Mouse (Mus musculus) neural tube, embryonic 15.5 days (tissue): ENCODE data around the gene Gpr1. TPM values are rescaled to one million over a fixed set of nuclear protein-coding genes. Genes with fewer than 3 reads are reported as not detected.
"Not testable (repeated sequence)": the region's sequence is repeated elsewhere in the genome, so short reads cannot be mapped to it uniquely, and the experiment has no call there.

Source experiments
- ATAC-seq: fragments of 200-750 bp; cut with Nextera tagmentation; 2 replicates; pipeline ENCODE4 v1.8.0; 2017; ENCODE audit warnings: mild to moderate bottlenecking, moderate TSS enrichment, moderate library complexity; ENCODE audit not compliant: low FRiP score
- H3K27ac ChIP-seq: fragments of 300-500 bp; sonication (generic); replicated peaks from 2 replicates; pipeline ENCODE4 v1.5.1; 2015; ENCODE audit warnings: mild to moderate bottlenecking, inconsistent platforms
- H3K27me3 ChIP-seq: fragments of 300-500 bp; sonication (generic); replicated peaks from 2 replicates; pipeline ENCODE4 v1.6.1; 2015; ENCODE audit warnings: inconsistent platforms
- H3K36me3 ChIP-seq: fragments of 300-500 bp; sonication (generic); 2 replicates; pipeline ENCODE4 v1.6.1; 2015; ENCODE audit warnings: inconsistent platforms
- H3K4me1 ChIP-seq: fragments of 300-500 bp; sonication (generic); 2 replicates; pipeline ENCODE4 v1.6.1; 2015; ENCODE audit warnings: inconsistent platforms
- H3K4me2 ChIP-seq: fragments of 300-500 bp; sonication (generic); 2 replicates; pipeline ENCODE4 v1.6.1; 2015; ENCODE audit warnings: inconsistent platforms, mild to moderate bottlenecking, moderate library complexity
- H3K4me3 ChIP-seq: fragments of 300-500 bp; sonication (generic); replicated peaks from 2 replicates; pipeline ENCODE4 v1.5.1; 2015; ENCODE audit warnings: mild to moderate bottlenecking, inconsistent platforms
- H3K9ac ChIP-seq: fragments of 300-500 bp; sonication (generic); replicated peaks from 2 replicates; pipeline ENCODE4 v1.6.1; 2015; ENCODE audit warnings: mild to moderate bottlenecking, inconsistent platforms
- H3K9me3 ChIP-seq: fragments of 300-500 bp; sonication (generic); replicated peaks from 2 replicates; pipeline ENCODE4 v1.6.1; 2016; ENCODE audit warnings: inconsistent platforms
- WGBS: fragments of 180-500 bp; shearing (Covaris S2); methylation state at CpG from one replicate; pipeline ENCODE4 v1.1.7; 2015; ENCODE audit warnings: mixed read lengths; 5-methylcytosine and 5-hydroxymethylcytosine counted together
- polyA plus RNA-seq: library from polyadenylated mRNA; unstranded; fragments of >200 nt; fragmentation: Nextera tagmentation; extraction: Ambion mirVana; gene quantifications from 2 replicates; pipeline ENCODE4 v1.2.1, GENCODE M21; 2015

The Gpr1 gene
- polyA plus RNA-seq, 1 experiment from 2014 or later, result 0.78 TPM

GRCm38 (mm10) chr1:63192306-63193065 lies 21.9 kb downstream of the Gpr1 start:
- H3K27ac ChIP-seq, result no peak overlapping the region
- peaks cover 2% of the 10 kb centered on the region; the same call in 1 of the 2 replicates for H3K4me1 ChIP-seq
- no peak overlapping the region for H3K9ac ChIP-seq
- WGBS, result 90% methylated on average over 11 of the region's 11 CpGs
- no peaks in the 10 kb centered on the region for H3K9me3 ChIP-seq
- no peak overlapping the region for H3K4me2 ChIP-seq
- H3K36me3 ChIP-seq, result no peaks in the 10 kb centered on the region
- H3K27me3 ChIP-seq, result no peaks in the 10 kb centered on the region
- ATAC-seq, result no peak
- no peak overlapping the region for H3K4me3 ChIP-seq

GRCm38 (mm10) chr1:63190851-63191250 lies 23.5 kb downstream of the Gpr1 start:
- WGBS, result 64% methylated on average over 8 of the region's 8 CpGs

GRCm38 (mm10) chr1:63188536-63188935 lies 25.8 kb downstream of the Gpr1 start:
- ATAC-seq, result no peak
- H3K36me3 ChIP-seq, result peaks cover under 1% of the 10 kb centered on the region; the same call in 1 of the 2 replicates
- H3K9ac ChIP-seq, result no peak overlapping the region
- no peak overlapping the region for H3K4me3 ChIP-seq
- no peak overlapping the region for H3K27ac ChIP-seq
- H3K9me3 ChIP-seq, result no peaks in the 10 kb centered on the region
- H3K27me3 ChIP-seq, result no peaks in the 10 kb centered on the region
- WGBS, result 97% methylated on average over 3 of the region's 3 CpGs
- peaks cover 2% of the 10 kb centered on the region; the same call in 1 of the 2 replicates for H3K4me1 ChIP-seq
- no peak overlapping the region for H3K4me2 ChIP-seq

More at GRCm38 (mm10) chr1:63190851-63191250, 23.5 kb downstream of the Gpr1 start:
- Histone ChIP-seq H3K4me1 (peaks cover 2% of the 10 kb centered on the region; the same call in 1 of the 2 replicates), H3K36me3 (no peaks in the 10 kb centered on the region), H3K9ac (no peak overlapping the region), H3K27ac (no peak overlapping the region), H3K27me3 (no peaks in the 10 kb centered on the region), H3K4me3 (no peak overlapping the region), H3K4me2 (no peak overlapping the region), H3K9me3 (no peaks in the 10 kb centered on the region)
- ATAC-seq, result no peak

- not testable (repeated sequence) for H3K9ac ChIP-seq, H3K27ac ChIP-seq, H3K9me3 ChIP-seq, H3K27me3 ChIP-seq, H3K4me1 ChIP-seq, H3K4me2 ChIP-seq, H3K4me3 ChIP-seq, H3K36me3 ChIP-seq, ATAC-seq
- WGBS, result 95% methylated on average over 6 of the region's 6 CpGs
Measured at GRCm38 (mm10) chr1:63185430-63185829, 28.9 kb downstream of the Gpr1 start.

GRCm38 (mm10) chr1:63182636-63183270 lies 31.6 kb downstream of the Gpr1 start:
- Histone ChIP-seq H3K4me2 (no peak overlapping the region), H3K36me3 (peaks cover 20% of the 10 kb centered on the region), H3K9ac (no peak overlapping the region), H3K27me3 (no peaks in the 10 kb centered on the region), H3K4me3 (no peak overlapping the region), H3K4me1 (peaks cover 11% of the 10 kb centered on the region), H3K27ac (0 out of 2 replicates have a peak overlapping the region, but pooled peaks have one; percentile 2), H3K9me3 (no peaks in the 10 kb centered on the region)
- WGBS, result 62% methylated on average over 10 of the region's 10 CpGs
- ATAC-seq, result no peak

- 81% methylated on average over 5 of the region's 5 CpGs for WGBS
- H3K4me2 ChIP-seq, result no peak overlapping the region
- H3K9ac ChIP-seq, result no peak overlapping the region
- H3K4me3 ChIP-seq, result no peak overlapping the region
- no peaks in the 10 kb centered on the region for H3K9me3 ChIP-seq
- 0 out of 2 replicates have a peak, but pooled peaks have one; percentile 42 for ATAC-seq
- peaks cover 16% of the 10 kb centered on the region for H3K4me1 ChIP-seq
- H3K27me3 ChIP-seq, result no peaks in the 10 kb centered on the region
- H3K36me3 ChIP-seq, result peaks cover 20% of the 10 kb centered on the region
- H3K27ac ChIP-seq, result no peak overlapping the region
Measured at GRCm38 (mm10) chr1:63182212-63182611, 32.1 kb downstream of the Gpr1 start.

- no peak for ATAC-seq
- H3K9me3 ChIP-seq, result no peaks in the 10 kb centered on the region
Measured at GRCm38 (mm10) chr1:63181480-63181879, 32.9 kb downstream of the Gpr1 start.

GRCm38 (mm10) chr1:63181019-63181418 lies 33.3 kb downstream of the Gpr1 start:
- peak; percentile 78 for ATAC-seq
- H3K4me3 ChIP-seq, result no peak overlapping the region
- no peak overlapping the region for H3K9ac ChIP-seq
- no peaks in the 10 kb centered on the region for H3K27me3 ChIP-seq
- no peaks in the 10 kb centered on the region for H3K9me3 ChIP-seq
- peaks cover 16% of the 10 kb centered on the region for H3K4me1 ChIP-seq
- H3K27ac ChIP-seq, result no peak overlapping the region
- H3K36me3 ChIP-seq, result peaks cover 20% of the 10 kb centered on the region
- WGBS, result 3% methylated on average over 3 of the region's 3 CpGs
- no peak overlapping the region for H3K4me2 ChIP-seq

More at GRCm38 (mm10) chr1:63181480-63181879, 32.9 kb downstream of the Gpr1 start:
- 96% methylated on average over 1 of the region's 1 CpGs for WGBS
- Histone ChIP-seq H3K36me3 (peaks cover 20% of the 10 kb centered on the region), H3K27ac (no peak overlapping the region), H3K27me3 (no peaks in the 10 kb centered on the region), H3K9ac (no peak overlapping the region), H3K4me3 (no peak overlapping the region), H3K4me2 (no peak overlapping the region), H3K4me1 (peaks cover 16% of the 10 kb centered on the region)

GRCm38 (mm10) chr1:63180575-63180974 lies 33.8 kb downstream of the Gpr1 start:
- H3K9ac ChIP-seq, H3K4me3 ChIP-seq, H3K4me2 ChIP-seq, ATAC-seq, H3K27me3 ChIP-seq, H3K27ac ChIP-seq, H3K9me3 ChIP-seq: not testable (repeated sequence)
- Histone ChIP-seq H3K36me3 (peaks cover 20% of the 10 kb centered on the region), H3K4me1 (peaks cover 19% of the 10 kb centered on the region)
- 65% methylated on average over 4 of the region's 4 CpGs for WGBS

- Histone ChIP-seq H3K4me3 (no peak overlapping the region), H3K36me3 (peaks cover 20% of the 10 kb centered on the region), H3K4me1 (peaks cover 24% of the 10 kb centered on the region), H3K4me2 (no peak overlapping the region), H3K27me3 (no peaks in the 10 kb centered on the region), H3K27ac (no peak overlapping the region), H3K9me3 (no peaks in the 10 kb centered on the region), H3K9ac (no peak overlapping the region)
- ATAC-seq, result no peak
- 95% methylated on average over 4 of the region's 4 CpGs for WGBS
Measured at GRCm38 (mm10) chr1:63180122-63180521, 34.2 kb downstream of the Gpr1 start.

- no peak for ATAC-seq
- H3K4me1 ChIP-seq, result peaks cover 30% of the 10 kb centered on the region
- no peak overlapping the region for H3K27ac ChIP-seq
- H3K9ac ChIP-seq, result peak overlapping the region; percentile 97; the same call in 1 of the 2 replicates
- peak overlapping the region; percentile 76 for H3K4me2 ChIP-seq
- peaks cover 17% of the 10 kb centered on the region for H3K36me3 ChIP-seq
- WGBS, result 86% methylated on average over 3 of the region's 3 CpGs
- no peaks in the 10 kb centered on the region for H3K9me3 ChIP-seq
- peak overlapping the region; percentile 97 for H3K4me3 ChIP-seq
- H3K27me3 ChIP-seq, result no peaks in the 10 kb centered on the region
Measured at GRCm38 (mm10) chr1:63178308-63178707, 36.0 kb downstream of the Gpr1 start.
